Mouse (Mus musculus) thymus, postnatal 14 days (tissue): ENCODE data around the gene Padi3.

Experiments
- DNase-seq: peaks from one replicate; pipeline ENCODE4 v3.0.0; 2021

The Padi3 gene

DNA sequence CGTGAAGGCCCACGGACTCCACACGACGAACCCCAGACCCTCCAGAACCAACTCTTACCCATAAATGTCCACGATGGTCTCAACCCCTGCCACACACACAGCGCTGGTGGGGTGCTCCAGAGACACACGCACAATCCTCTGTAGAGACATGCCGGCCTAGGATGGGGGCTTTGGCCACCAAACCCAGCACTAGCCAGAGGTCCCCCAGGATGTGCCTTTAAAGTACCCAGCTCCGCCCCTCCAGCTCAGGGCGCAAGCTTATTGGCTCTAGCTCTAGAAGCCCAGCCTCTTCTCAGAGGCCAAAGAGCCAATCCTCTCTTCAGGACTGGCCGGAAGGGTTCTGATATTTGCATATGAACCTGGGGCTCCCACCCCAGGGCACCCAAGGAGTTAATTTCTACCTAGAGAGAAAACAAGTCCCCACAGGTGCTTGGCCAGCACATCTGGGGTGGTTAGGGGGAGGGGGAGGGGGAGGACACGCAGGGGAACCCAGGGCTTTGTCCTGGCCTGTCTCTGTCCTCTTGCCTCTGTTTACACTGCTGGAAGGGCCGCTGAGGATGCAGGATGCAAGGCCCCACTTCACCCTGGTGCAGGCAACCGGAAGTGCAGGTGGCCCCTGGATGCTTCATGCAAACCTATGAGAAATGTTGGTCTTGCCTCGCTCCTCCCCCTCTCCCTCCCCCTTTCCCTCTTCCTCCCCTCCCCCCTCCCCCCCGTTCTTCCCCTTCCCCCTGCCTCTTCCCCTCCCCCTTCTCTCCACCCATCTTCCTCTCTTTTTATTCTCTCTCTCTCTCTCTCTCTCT lies at the start of gene Padi3:
Gene Padi3 (minus strand): TSS at position 191 of the 803 bp plus-strand sequence.
- peak; percentile 77 for DNase-seq

DNA sequence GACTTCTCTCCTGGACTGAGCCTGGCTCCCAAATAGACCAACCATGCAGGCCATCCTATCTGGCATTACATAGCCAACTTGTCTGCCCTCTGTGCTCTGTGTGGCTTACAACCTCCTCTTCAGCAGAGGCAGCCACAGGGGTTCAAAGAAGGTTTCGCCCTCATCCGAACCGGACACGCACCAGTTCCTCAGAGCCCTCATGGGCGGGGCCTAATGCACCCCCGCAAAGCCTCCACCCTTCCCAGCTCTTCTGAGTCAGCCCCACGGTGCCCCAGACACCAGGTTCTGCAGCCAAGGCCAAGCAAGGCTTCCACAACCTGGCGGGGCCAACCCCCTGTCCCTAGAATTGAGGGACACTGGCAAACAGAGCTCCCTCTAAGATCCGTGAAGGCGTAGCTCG lies 48.8 kb upstream of the Padi3 start:
- DNase-seq, result no peak

DNA sequence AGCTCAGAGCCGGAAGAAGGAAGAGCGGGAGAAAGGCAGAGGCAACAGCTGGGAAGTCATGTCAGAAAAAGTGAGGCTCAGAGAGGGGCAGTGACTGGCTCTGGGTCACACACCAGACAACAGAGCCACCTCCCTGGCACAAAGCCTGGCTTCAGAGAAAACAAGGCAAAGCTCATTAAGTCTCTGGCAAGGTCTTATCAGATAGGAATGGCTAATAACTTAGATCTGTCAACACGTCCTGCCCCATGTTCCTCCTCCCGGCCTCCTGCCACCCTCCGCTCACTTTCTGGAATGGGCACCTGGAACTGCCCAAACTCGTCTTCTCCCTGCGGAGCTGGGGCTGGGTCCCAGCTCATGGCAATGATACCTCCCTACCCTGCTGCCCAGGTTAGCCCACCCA lies 47.4 kb upstream of the Padi3 start:
- no peak for DNase-seq

DNA sequence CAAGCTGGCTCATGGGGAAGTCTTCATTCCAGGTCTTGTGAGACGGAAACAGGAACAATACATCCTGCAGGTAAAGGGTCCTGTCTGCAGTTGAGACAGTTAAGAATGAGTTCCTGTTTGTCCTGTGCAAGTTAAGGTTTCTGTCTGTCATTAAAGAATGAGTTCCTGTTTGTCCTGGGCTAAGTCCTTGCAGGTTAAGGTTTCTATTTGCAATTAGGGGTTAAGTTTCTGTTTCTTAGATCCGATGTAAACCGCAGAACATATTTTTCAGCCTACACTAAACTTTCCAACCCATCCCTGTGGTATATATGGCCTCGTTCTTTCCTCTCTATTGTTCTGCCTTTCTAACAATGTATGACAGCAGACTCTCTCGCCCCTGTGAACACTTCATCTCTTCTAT lies 46.6 kb upstream of the Padi3 start:
- DNase-seq, result no peak

DNA sequence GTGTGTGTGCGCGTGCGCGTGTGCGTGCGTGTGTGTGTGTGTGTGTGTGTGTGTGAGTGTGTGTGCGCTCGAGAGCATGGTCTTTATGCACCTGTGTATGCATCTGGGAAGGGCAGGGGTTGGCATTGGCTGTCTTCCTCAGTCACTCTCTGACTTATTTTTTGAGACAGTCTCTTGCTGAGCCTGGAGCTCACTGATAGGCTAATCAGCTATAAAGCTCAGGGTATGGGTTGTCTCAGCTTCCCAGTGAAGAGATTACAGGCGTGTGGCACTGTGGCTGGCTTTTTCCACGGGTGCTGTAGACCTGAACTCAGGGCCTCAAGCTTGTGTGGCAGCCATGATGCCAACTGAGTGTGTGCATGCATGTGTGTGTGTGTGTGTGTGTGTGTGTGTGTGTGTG lies 44.7 kb upstream of the Padi3 start:
- DNase-seq, result no peak

DNA sequence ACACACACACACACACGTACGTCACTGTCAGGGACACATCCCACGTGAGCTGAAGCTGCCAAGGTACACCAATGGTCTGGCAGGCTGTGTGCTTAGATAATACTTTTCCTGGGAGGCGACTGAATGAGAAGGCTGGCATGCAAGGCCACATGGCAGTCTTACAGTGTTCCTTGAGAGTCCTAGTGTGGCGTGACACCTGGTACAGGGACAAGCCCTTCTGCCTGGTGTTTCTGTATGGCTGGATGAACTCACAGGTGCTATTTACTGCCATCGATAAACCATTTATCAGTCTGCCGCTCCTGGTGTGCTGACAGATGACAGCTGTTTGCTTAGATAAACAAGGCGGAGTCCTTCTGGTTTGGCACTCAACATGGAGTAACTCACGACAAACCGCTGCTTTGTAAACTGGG lies 44.0 kb upstream of the Padi3 start:
- DNase-seq, result no peak

DNA sequence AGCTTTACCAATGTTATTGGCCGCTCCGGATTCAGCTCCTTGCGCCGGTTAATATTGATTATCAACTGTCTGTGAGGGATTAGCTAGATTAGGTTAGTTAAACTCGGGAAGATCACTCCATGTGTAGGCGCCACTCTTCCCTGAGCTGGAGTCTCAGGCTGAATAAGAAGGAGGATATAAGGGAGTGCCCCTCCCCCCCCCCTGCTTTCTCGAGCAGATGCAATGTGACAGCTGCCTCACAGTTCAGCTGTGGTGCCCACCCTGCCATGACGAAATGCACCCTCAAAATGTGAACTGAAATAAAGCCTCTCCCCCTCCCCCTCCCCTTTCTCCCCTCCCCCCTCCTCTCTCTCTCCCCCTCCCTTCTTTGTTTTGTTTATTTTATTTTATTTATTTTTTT lies 43.2 kb upstream of the Padi3 start:
- DNase-seq, result no peak

DNA sequence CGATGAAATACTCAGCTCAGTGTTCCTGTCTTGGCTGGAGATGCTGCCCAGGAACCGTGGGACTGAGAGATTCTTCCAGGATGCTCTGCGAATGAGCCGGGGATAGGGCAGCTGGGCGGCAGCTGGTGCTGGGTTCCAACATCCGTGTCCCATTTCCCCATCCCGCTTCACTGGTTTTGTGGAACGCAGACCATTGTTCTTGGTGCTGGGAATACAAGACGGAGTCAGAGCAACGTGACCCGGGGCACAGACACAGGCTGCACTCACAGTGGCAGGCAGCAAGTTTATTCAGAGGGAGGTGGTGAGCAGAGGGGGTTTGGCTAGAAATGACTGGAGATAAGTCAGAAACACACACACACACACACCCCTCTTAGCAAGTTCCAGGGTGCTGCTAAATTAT lies 38.9 kb upstream of the Padi3 start:
- no peak for DNase-seq

DNA sequence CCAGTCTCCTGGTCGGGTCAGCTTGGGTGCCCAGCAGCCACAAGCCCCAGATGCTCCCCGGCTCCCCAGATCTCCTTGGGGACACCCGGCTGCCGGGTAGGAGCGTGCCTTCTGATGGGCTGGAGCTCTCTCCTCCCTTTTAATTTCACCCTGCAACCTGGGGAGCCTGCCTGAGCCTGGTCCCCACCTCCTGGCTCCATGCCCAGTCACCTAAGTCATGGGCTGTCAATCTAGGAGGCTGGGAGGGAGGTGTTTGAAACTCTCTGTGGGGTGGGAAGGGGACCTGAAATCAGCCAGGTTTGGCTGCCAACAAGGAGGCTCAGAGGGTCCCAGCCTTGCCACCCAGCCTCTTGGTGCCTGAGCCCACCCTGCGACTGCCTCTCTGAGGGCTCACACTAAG lies 35.2 kb upstream of the Padi3 start, which contains the start of gene Padi1:
Gene Padi1 (minus strand): TSS at position 113 of the 400 bp plus-strand sequence.
- no peak for DNase-seq

DNA sequence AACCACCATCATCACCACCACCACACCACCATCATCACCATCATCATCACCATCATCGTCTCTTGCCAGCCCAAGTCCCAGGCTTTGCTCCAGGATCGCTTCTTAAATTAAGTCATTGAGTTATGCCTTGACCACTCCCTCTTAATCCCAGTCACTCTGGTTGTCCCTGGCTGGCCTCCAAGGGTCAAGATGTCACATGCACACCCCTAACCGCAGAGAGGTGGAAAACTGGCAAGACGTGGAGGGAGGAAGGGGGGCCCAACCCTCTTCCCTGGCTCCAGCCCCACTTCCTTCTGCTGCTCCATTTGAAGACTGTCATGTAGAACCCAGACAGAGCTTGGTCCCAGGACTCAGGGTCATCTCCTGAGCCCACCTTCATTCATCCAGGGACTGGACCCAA lies 34.5 kb upstream of the Padi3 start:
- DNase-seq, result no peak

DNA sequence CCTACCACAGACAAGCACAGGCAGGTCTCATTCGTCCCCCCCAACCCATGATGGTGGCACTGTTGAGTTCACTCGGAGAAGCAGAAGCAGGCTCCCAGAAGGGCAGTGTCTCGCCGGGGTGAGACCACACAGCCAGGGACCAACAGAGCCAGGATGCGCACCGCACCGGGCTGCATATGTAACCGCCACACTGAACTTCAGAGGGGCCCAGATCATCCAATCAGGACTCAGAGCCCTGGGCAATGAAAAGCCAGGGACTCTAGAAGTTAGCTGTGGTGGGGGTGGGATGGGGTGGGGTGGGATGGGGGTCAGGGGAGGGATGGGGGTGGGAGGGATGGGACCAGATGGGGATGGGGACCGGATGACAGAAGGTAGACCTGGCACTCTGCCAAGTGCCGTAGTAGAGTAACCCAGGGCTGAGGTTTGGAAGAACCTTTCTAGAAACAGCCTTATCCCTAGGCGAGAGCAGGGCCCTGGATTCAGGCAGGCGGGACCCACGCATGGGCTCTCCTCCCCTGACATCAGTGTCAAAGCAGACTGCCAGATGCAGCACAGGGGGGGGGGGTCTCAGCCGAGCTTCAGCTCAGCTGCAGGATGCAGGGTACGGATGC lies 33.3 kb upstream of the Padi3 start:
- DNase-seq, result no peak

DNA sequence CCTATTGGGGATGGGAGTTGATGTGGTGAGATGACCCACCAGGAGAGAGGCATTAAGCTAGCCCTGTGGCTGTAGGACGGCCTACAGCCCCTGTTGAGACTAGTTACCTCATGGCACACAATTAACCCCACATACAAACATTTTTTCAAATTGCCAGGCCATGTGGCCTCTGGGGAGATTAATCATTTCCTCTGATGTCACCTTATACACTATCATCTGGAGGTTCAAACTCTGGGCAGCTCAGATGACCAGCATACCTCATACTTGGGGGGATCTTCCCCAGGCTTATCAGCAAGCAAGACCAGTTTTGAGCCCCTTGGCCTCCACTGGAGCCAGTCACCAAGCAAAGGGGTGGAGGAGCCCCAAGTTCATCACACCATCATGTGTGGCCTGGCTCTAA lies 32.5 kb upstream of the Padi3 start:
- DNase-seq, result no peak

DNA sequence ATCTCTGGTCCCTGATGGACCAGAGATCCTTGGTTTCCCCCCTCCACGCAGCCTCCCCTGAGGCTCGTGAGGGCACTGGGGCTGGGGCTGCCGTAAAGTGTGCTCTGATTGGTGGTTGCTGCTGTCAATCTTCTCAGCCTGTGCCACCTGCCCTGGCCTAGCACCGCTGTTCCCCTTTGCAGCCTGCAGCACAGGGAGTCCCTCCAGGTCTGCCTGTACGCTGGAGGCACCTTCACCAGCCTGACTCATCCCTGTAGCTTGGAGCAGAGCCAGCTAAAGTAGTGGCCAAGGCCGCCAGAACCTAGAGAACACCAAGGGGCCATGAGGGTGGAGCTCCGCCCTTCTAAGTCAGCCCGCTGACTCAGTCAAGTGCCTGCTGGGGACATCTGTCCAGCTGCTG lies 27.4 kb upstream of the Padi3 start:
- peak; percentile 25 for DNase-seq

DNA sequence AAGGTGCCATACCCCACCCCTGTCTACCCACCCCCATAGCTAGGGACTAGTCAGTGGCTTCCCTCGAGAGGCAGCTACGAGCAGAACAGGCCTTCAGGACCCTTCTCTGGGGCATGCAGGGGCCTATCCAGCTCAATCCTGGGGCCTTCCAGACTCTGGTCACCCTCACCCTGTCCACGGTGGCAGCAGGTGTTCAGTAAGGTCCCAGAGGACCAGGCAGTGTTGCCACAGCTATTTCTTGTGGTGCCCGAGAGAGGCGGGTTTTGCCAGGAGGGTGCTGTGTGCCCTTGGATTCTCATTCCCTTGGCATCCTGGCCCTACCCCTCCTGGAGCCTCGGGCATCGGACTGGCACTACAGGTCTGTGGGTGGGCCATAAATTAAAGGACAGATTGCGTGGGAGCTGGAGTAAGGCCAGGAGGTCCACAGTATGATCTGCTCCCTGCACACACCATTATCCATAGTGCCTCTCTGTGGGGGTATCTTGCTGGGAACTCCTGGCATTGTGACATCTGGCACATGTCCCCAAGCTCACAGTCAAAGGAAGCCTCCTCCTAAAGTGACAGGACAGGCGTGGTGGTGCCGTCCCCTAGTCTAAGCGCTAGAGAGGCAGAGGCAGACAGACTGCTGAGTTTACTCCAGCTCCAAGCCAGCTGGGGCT lies 25.9 kb upstream of the Padi3 start:
- DNase-seq, result no peak

DNA sequence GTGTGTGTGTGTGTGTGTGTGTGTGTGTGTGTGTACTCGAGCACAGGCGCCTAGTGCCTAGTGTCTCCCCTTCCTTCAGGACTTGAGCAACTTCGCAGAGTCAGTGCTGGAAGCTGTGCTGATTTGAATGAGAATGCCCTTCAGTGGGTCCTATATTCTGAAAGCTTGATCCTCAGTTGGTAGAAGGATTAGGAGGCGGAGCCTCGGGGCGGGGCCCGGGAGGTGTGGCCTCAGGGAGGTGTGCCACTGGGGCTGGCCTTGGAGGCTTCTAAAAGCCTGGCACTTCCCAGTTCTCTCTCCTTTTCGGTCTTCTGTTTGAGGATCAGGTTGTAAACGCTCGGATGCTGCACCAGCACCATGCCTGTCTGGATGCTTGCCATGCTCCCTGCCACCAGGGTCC lies 25.2 kb upstream of the Padi3 start:
- peak; percentile 33 for DNase-seq

DNA sequence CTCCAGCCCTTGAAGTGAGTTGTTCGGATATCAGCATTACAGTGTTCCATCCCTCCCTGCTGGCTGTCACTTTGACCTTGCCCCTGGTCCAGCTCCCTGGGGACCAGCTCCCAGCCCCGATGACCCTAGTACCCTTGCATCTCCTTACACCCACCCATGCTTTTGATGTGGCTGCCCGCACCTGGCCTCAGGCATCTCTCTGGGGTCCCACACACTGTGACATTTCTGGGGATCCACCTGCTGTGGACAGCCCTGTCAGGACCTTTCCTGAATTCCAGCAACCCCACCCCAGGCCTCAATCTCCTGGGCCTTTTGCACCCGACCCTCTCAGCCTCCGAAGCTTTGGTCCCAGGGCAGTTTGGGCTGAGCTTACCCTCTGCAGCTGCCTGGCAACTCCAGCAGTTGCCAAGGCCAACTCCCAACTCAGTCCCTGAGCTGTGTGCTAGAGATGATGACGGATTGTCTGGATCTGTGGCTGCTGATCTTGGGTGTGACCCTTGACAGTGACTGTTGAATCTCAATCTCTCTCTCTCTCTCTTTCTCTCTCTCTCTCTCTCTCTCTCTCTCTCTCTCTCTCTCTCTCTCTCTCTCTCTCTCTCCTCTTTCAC lies 24.0 kb upstream of the Padi3 start:
- no peak for DNase-seq

DNA sequence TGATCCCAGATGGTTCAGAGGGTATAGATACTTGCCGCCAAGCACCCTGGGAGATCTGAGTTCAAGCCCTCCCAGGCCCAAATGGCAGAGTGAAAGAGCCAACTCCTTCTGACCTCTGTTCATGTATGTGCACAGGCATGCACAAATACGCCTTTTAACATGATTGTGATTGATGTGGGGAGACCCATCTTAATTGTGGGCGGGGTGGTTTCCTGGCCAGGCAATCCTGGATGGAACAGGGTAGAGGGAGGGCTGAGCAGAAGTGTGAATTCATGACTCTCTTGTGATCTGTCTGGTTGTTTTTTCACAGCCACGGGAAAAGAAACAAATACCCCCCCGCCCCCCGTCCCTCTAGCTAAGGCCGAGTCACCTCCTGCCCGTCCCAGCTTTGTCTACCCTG lies 22.4 kb upstream of the Padi3 start:
- no peak for DNase-seq

DNA sequence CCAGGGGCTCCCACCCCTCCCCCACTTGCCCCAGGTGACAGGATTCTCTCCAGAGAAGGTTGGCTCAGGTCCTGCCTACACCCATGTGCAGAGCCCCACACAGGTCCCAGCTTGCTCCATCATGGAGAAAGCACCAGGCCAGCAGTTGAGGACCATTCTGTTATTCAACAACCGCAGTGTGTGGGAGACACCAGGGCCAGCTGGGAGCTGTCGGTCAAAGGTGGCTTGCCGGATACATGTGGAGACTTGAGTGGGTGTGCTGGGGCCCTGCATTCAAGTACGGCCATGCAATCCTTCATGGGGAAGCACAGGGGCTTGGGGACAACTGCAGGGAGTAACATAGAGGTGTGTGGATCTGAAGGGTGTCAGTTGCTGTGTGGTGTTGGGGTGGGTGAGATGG lies 21.4 kb upstream of the Padi3 start:
- no peak for DNase-seq

DNA sequence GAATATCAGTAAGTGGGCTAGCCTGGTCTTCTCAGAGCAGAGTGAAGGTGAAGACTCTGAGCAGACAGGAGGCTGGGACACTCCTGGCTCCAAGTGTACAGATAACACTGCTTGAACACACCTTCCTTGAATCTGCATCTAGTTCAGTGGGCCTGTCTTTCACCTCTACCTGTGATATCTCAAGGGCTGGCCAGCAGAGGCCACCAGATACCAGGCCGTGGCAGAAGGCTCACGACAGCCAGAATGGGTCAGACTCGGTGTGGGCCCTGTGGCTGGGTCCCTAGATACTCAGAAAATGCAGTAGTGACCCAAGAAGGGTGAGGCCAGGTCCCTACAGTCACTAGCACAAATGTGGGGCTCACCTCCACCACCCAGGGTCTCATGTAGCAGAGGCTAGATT lies 16.8 kb upstream of the Padi3 start:
- no peak for DNase-seq

DNA sequence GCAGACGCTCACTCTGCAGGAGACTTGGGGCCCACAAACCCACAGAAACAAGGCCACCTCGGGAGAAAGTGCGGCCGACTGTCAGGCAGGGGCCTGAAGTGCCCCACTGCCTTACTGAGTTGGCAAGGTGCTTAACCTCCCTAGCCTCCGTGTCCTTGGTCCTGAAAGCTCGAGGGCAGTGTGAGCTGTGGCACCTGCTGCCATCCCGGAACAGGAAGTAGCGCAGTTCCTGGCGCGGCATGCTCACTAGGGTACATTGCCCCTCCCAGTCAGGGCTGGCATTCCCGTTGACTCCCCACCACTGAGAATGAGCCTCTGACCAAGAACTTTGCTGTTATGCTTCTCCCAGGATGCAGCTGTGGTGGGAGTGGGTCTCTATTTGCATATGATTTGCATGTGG lies 15.5 kb upstream of the Padi3 start:
- DNase-seq, result no peak

DNA sequence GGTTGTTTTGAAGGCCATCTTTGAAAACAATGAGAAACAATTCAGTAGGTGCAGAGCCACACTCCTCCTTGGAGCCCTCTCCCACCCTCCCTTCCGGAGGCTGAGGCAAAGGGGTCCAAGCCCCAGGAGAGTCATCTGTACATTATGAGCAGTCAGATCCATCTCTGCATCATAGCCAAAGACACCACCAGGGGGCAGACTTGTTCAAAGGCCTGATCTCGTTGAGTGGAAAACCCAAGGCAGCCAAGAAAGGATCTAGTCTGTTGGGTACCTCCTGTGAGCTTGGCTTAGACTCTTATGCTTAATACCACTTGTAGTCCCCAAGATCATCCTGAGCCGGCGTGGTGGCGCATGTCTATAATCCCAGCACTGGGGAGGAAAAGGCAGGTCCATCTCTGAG lies 11.5 kb upstream of the Padi3 start:
- peak; percentile 81 for DNase-seq

DNA sequence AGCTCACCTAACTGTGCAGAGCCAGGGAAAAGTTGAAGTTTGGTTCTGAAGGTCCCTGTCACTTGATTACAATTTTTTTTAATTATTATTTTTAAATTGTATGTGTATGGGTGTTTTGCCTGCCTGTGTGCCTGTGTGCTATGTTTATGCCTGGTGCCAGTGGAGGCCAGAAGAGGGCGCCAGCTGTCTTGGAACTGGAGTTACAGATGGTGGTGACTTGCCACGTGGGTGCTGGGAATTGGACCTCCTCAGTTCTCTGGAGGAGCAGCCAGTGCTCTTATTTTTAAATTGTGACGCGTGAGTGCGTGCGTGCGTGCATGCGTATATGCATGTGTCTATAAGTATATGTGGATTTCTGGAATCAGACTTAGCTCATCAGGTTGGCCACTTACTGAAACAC lies 7.0 kb upstream of the Padi3 start:
- DNase-seq, result no peak

DNA sequence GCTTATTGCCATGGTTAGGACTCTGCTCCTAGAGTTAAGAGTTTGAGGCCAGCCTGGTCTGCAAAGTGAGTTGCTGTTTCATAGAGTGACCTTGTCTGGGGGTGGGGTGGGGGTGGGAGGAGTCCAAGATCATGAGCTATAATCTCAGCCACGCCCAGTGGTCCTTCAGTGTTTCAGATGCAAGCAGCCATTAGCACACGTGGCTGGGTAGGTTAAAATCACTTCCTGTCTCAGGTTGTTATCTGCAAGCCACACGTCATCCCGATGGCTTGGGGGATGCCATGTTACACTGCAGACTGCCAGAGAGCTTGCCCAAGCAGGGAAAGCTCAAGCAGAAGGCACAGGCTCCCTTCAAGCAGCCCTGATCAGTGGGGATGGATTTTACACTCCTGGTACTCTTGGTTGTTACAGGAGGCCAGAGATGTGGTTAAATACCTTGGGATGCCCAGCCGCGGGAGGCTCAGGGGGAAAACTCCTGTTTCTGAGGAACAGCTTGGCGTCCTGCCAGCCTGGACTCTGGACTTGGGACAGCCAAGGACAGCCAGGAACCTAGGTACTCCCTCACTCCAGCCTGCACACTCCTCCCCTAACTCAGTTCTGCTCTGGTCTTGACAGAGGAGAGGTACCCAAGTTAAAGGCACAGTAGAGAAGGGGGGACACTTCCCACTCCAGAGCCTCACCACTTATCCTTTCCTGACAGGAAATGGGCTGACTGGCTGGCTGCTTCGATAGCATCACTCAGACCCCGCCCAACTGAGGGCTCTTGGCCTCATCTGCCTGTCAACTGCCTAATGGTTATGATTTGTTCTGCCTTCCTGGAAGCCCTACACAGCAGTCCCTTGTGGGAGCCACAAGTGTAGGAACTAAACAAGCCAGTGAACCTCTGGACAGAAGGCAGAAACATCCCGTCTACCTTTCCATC lies 5.8 kb upstream of the Padi3 start:
- DNase-seq, result no peak
